Mouse (Mus musculus) CH12.LX (cell line): Measurements from ENCODE around the gene Clptm1. TPM values are rescaled to one million over a fixed set of nuclear protein-coding genes. Genes with fewer than 3 reads are reported as not detected.

ENCODE experiments used
- DNase-seq: peaks from one replicate; pipeline ENCODE4 v3.0.0-alpha.2; 2013; ENCODE audit errors: extremely low read depth
- H3K27ac ChIP-seq: 2 replicates; pipeline ENCODE4 v1.5.1; 2012; ENCODE audit warnings: low read depth, mild to moderate bottlenecking, control low read depth, moderate library complexity; ENCODE audit not compliant: insufficient read depth
- H3K27me3 ChIP-seq: replicated peaks from 2 replicates; pipeline ENCODE3; 2012; ENCODE audit warnings: inconsistent platforms
- H3K36me3 ChIP-seq, 2 experiments: replicated peaks in 1 of 2; 2 replicates each; pipeline versions ENCODE3 to v1.6.1; 2012; ENCODE audit warnings: inconsistent platforms in 1 of 2, low read length in 1 of 2, mild to moderate bottlenecking in 1 of 2, mixed read lengths in 1 of 2, moderate library complexity in 1 of 2; ENCODE audit not compliant: control insufficient read depth in 1 of 2, insufficient read depth in 1 of 2
- H3K4me1 ChIP-seq, 2 experiments: 2 replicates each; pipeline ENCODE4 v1.6.1; 2012; ENCODE audit warnings: inconsistent platforms in 1 of 2, moderate library complexity in 1 of 2; ENCODE audit not compliant: insufficient read depth in 2 of 2, control insufficient read depth in 1 of 2
- H3K4me2 ChIP-seq: 2 replicates; pipeline ENCODE4 v1.6.1; 2012; ENCODE audit warnings: low read depth, mild to moderate bottlenecking, control low read depth; ENCODE audit not compliant: poor library complexity, insufficient read depth, severe bottlenecking
- H3K4me3 ChIP-seq, 3 experiments: fragments of 150-350 bp in 1 of 3; sonication (generic) in 1 of 3; replicated peaks in 1 of 3; 2 replicates each; pipeline versions ENCODE3 to v1.5.1; 2011 to 2012; ENCODE audit warnings: low read depth in 2 of 3, low read length in 2 of 3, mild to moderate bottlenecking in 2 of 3, moderate library complexity in 2 of 3, control low read depth in 1 of 3, improper control_type of control experiment in 1 of 3, inconsistent platforms in 1 of 3, mixed read lengths in 1 of 3; ENCODE audit not compliant: poor library complexity in 1 of 3
- H3K79me2 ChIP-seq: replicated peaks from 2 replicates; pipeline ENCODE4 v1.6.1; 2012; ENCODE audit warnings: mild to moderate bottlenecking, moderate library complexity; ENCODE audit not compliant: control insufficient read depth, poor library complexity, insufficient read depth, severe bottlenecking; ENCODE audit errors: extremely low read depth
- H3K9ac ChIP-seq: 2 replicates; pipeline ENCODE4 v1.6.1; 2012; ENCODE audit warnings: low read depth, mild to moderate bottlenecking, control low read depth, moderate library complexity; ENCODE audit not compliant: insufficient read depth
- H3K9me3 ChIP-seq: replicated peaks from 2 replicates; pipeline ENCODE3; 2012; ENCODE audit warnings: low read length, inconsistent platforms, mixed read lengths
- CHD2 ChIP-seq: IDR thresholded peaks from 2 replicates; pipeline ENCODE4 v1.6.1; 2011; ENCODE audit warnings: low read length, improper control_type of control experiment
- CTCF ChIP-seq, 2 experiments: IDR thresholded peaks in 1 of 2; conservative IDR thresholded peaks in 1 of 2; 2 replicates each; pipeline ENCODE4 v1.5.1; 2011 to 2012; ENCODE audit warnings: low read depth in 2 of 2, low read length in 2 of 2, improper control_type of control experiment in 1 of 2, inconsistent platforms in 1 of 2, mild to moderate bottlenecking in 1 of 2, moderate library complexity in 1 of 2
- ETS1 ChIP-seq: conservative IDR thresholded peaks from 2 replicates; pipeline ENCODE4 v1.6.1; 2012; ENCODE audit warnings: low read depth, mild to moderate bottlenecking, inconsistent platforms, low read length, improper control_type of control experiment, moderate library complexity
- NELFE ChIP-seq: IDR thresholded peaks from 2 replicates; pipeline ENCODE4 v1.6.1; 2011; ENCODE audit warnings: low read depth, low read length, improper control_type of control experiment
- PAX5 ChIP-seq: IDR thresholded peaks from 2 replicates; pipeline ENCODE4 v1.6.1; 2012; ENCODE audit warnings: low read length, inconsistent platforms, mixed read lengths
- TCF12 ChIP-seq: IDR thresholded peaks from 2 replicates; pipeline ENCODE4 v1.6.1; 2014; ENCODE audit warnings: low read depth, mild to moderate bottlenecking, inconsistent platforms, low read length, improper control_type of control experiment
- ZC3H11A ChIP-seq: IDR thresholded peaks from 2 replicates; pipeline ENCODE4 v1.6.1; 2012; ENCODE audit warnings: low read depth, mild to moderate bottlenecking, inconsistent platforms, low read length, improper control_type of control experiment
- dilution Hi-C: fragments of 300-500 bp; cut with MboI; formaldehyde crosslinking; loops from 2 replicates; pipeline ENCODE4 v1.14.3; 2020; ENCODE audit warnings: low sequenced_read_pairs; ENCODE audit not compliant: extremely low pct_unique_long_range_greater_than_20kb, extremely low pct_ligation_motif_present
- in situ Hi-C: fragments of 300-500 bp; cut with MboI; formaldehyde crosslinking; loops from 3 replicates; pipeline ENCODE4 v1.14.3; 2019; ENCODE audit warnings: low sequenced_read_pairs, low pct_ligation_motif_present, low pct_unique_long_range_greater_than_20kb, mixed read lengths
- polyA plus RNA-seq: library from polyadenylated mRNA; unstranded; fragments of >175 nt; gene quantifications from 2 replicates; pipeline ENCODE4 v1.2.1, GENCODE M21; 2012; ENCODE audit warnings: low read depth; ENCODE audit not compliant: insufficient read length
- total RNA-seq, 2 experiments: library from RNA; depleted of rRNA; stranded (reverse); fragments of 300-350 nt in 1 of 2; fragments of >200 nt in 1 of 2; gene quantifications; 2 replicates each; pipeline ENCODE4 v1.2.3; 2012 to 2014

Gene Clptm1
- total and polyA plus RNA-seq, 3 experiments = 33.8 to 70.9 (median 43.6) TPM

DNA sequence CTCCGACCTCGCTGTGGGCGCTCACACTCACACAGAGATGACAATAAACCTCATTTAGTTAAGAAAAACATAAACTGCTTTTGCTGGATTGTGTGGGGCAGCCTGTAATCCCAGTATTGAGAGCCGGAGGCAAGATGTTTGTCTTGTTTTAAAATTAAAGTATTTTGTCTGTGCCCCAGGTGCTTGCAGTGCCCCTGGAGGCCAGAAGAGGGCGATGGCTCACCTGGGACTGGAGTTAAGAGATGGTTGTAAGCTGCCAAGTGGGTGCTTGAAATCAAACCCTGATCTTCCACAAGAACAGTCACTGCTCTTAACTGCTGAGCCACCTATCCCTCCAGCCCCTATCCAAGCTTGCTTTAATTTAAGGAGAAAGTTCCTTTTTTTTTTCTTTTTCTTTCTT lies 53.9 kb downstream of the Clptm1 start:
- H3K36me3 ChIP-seq = peaks cover 80 to 93% of the 10 kb centered on the region in 2 experiments

DNA sequence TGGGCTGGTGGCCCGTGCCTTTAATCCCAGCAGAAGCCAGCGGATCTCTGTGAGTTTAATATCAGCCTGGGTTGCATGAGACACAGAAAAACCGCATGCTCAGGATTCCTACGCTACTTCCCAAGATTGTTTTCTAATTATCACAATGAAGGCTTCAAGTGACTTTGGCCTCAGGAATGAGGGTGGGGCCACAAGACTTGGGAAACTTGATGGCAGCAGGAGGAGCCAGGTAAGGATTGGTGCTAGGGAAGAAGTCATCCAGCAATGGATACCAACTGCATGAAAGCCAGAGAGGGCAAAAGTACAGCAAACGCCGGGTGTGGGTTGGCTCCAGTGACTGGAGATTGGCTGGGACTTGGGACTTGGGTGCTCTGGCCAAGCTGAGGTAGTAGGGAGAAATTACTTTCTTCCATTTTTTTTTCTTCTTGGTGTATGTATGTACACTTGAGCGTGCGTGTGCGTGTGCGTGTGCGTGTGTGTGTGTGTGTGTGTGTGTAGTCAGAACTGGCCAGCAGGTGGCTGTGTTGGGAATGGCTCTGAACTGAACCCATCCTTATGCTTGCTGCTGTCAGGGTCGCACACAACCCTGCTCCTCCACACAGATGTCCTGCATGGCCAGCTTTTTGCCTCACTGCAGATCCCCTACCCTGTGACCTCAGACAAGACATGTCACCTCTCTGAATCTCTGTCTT lies 55.0 kb downstream of the Clptm1 start:
- Histone ChIP-seq H3K36me3 (peaks cover 69 to 86% of the 10 kb centered on the region in 2 experiments), H3K27ac (no peak overlapping the region), H3K79me2 (no peaks in the 10 kb centered on the region), H3K4me2 (no peak overlapping the region), H3K9ac (no peak overlapping the region), H3K4me3 (no peak overlapping the region), H3K27me3 (no peaks in the 10 kb centered on the region), H3K4me1 (peaks cover 0 to 17% of the 10 kb centered on the region in 2 experiments; a peak in 2 of 4 replicates), H3K9me3 (peaks cover 15% of the 10 kb centered on the region)
- no peak for DNase-seq
- in situ Hi-C loops = no loop called here
- TF ChIP-seq TCF12 = no peak
- dilution Hi-C loops = no loop called here

More for the DNA sequence above, 53.9 kb downstream of the Clptm1 start:
- Histone ChIP-seq H3K27ac (no peak overlapping the region), H3K4me1 (peaks cover 5 to 29% of the 10 kb centered on the region in 2 experiments), H3K4me3 (no peak overlapping the region), H3K27me3 (no peaks in the 10 kb centered on the region), H3K79me2 (no peaks in the 10 kb centered on the region), H3K9ac (no peak overlapping the region), H3K9me3 (peaks cover 15% of the 10 kb centered on the region), H3K4me2 (no peak overlapping the region)
- TF ChIP-seq ZC3H11A (no peak), CHD2 (no peak), CTCF (conservative IDR thresholded peaks at IDR 0.05 in 1 of 2, IDR thresholded peaks at IDR 0.05 in 1 of 2; ENCODE audit: low read depth in 2 of 2, low read length in 2 of 2) (peak in 1 of 2 experiments; percentile 20; a peak in 1 of 4 replicates)
- dilution Hi-C loops (no loop called here), in situ Hi-C loops (no loop called here)
- no peak for DNase-seq

DNA sequence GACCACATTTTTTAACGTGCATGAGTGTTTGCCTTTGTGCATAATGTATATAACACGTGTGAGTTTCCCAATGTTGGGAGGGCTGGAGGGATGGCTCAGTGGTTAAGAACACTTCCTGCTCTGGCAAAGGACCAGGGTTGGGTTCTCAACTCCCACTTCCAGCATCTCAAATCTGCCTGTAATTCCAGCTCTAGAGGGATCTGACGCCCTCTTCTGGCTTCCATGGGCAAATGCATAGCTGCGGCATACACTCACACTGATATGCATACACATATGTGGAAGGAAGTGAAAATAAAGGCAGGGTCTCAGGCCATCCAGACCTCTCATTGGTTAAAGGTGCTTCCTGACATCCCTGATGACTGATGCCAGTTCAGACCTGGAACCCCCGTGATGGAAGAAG lies 57.5 kb downstream of the Clptm1 start:
- in situ Hi-C loops = no loop called here

More for the DNA sequence above, 57.5 kb downstream of the Clptm1 start:
- dilution Hi-C loops = no loop called here
- H3K27me3 ChIP-seq = no peaks in the 10 kb centered on the region
- no peak for DNase-seq
- peaks cover 13% of the 10 kb centered on the region for H3K9me3 ChIP-seq
- no peak for TF ChIP-seq PAX5
- TF ChIP-seq NELFE = no peak
- TF ChIP-seq ETS1 = no peak
- peaks cover 6 to 11% of the 10 kb centered on the region in 2 experiments; a peak in 2 of 4 replicates for H3K4me1 ChIP-seq
- H3K4me2 ChIP-seq = no peak overlapping the region
- H3K36me3 ChIP-seq = peaks cover 46 to 70% of the 10 kb centered on the region in 2 experiments
- no peak overlapping the region for H3K9ac ChIP-seq
- H3K27ac ChIP-seq = no peak overlapping the region
- H3K79me2 ChIP-seq = peaks cover 18% of the 10 kb centered on the region
- no peak overlapping the region for H3K4me3 ChIP-seq
